Mouse (Mus musculus): ENCODE results near the gene Ncor2. TPM values are rescaled to one million over a fixed set of nuclear protein-coding genes. Genes with fewer than 3 reads are reported as not detected.

Ncor2 gene
- polyA plus RNA-seq, 1 experiment from 2014 or later: 36.5 TPM

DNA sequence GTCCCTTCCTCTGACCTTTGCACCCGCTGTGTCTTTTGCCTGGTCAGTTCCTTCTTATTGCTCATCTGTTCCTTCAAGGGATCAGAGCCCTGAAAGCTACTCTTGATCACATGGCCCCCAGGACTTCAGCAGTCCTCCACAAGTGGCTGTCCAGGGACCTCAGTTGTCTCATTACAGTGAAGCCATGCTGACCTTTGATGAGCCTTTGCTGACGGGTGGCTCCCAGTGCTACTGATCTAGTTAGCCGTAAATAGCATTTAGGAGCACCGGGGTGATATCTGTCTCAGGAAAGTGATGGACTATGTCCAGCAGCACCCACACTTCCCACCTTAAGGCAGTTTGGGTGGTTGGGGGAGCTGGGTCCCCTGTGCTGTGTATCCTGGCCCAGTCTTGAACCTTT is 105.7 kb downstream of the Ncor2 start:
- Histone ChIP-seq H3K4me3 (ENCODE audit: low read depth, low read length) (no peak overlapping the region), H3K9ac (no peak overlapping the region), H3K4me2 (no peak overlapping the region), H3K27ac (ENCODE audit: low read depth) (no peak overlapping the region), H3K4me1 (ENCODE audit: insufficient read depth) (peaks cover 21% of the 10 kb centered on the region), H3K9me3 (ENCODE audit: low read depth, low read length) (no peaks in the 10 kb centered on the region), H3K27me3 (ENCODE audit: insufficient read depth, low read length) (no peaks in the 10 kb centered on the region), H3K36me3 (ENCODE audit: insufficient read depth) (peaks cover 42% of the 10 kb centered on the region)
- 85% methylated on average over 4 of the region's 4 CpGs for WGBS
- DNase-seq (no peak), ATAC-seq (ENCODE audit: insufficient read depth) (no peak)
- no peak for TF ChIP-seq CTCF (IDR thresholded peaks at IDR 0.05; ENCODE audit: low read depth)

GRCm38 (mm10) chr5:125072425-125072824 is 106.6 kb downstream of the Ncor2 start:
- WGBS: 49% methylated on average over 7 of the region's 7 CpGs
- Histone ChIP-seq H3K4me1 (ENCODE audit: insufficient read depth) (peaks cover 21% of the 10 kb centered on the region), H3K9me3 (ENCODE audit: low read depth, low read length) (no peaks in the 10 kb centered on the region), H3K36me3 (ENCODE audit: insufficient read depth) (peaks cover 42% of the 10 kb centered on the region), H3K4me3 (ENCODE audit: low read depth, low read length) (no peak overlapping the region), H3K27me3 (ENCODE audit: insufficient read depth, low read length) (no peaks in the 10 kb centered on the region), H3K4me2 (no peak overlapping the region), H3K9ac (no peak overlapping the region), H3K27ac (ENCODE audit: low read depth) (peak overlapping the region; percentile 55; the same call in 1 of the 2 replicates)
- no peak for TF ChIP-seq CTCF (IDR thresholded peaks at IDR 0.05; ENCODE audit: low read depth)
- ATAC-seq (ENCODE audit: insufficient read depth): peak; percentile 43
- peak; percentile 68 for DNase-seq

GRCm38 (mm10) chr5:125071919-125072318 is 107.1 kb downstream of the Ncor2 start:
- Histone ChIP-seq H3K27ac (ENCODE audit: low read depth) (peak overlapping the region; percentile 55; the same call in 1 of the 2 replicates), H3K27me3 (ENCODE audit: insufficient read depth, low read length) (no peaks in the 10 kb centered on the region), H3K9me3 (ENCODE audit: low read depth, low read length) (no peaks in the 10 kb centered on the region), H3K36me3 (ENCODE audit: insufficient read depth) (peaks cover 42% of the 10 kb centered on the region), H3K4me2 (no peak overlapping the region), H3K9ac (no peak overlapping the region), H3K4me1 (ENCODE audit: insufficient read depth) (peaks cover 21% of the 10 kb centered on the region), H3K4me3 (ENCODE audit: low read depth, low read length) (no peak overlapping the region)
- 21% methylated on average over 4 of the region's 4 CpGs for WGBS
- peak; percentile 26; the same call in 1 of the 2 replicates for ATAC-seq (ENCODE audit: insufficient read depth)
- DNase-seq: peak; percentile 55
- TF ChIP-seq CTCF (IDR thresholded peaks at IDR 0.05; ENCODE audit: low read depth): no peak

DNA sequence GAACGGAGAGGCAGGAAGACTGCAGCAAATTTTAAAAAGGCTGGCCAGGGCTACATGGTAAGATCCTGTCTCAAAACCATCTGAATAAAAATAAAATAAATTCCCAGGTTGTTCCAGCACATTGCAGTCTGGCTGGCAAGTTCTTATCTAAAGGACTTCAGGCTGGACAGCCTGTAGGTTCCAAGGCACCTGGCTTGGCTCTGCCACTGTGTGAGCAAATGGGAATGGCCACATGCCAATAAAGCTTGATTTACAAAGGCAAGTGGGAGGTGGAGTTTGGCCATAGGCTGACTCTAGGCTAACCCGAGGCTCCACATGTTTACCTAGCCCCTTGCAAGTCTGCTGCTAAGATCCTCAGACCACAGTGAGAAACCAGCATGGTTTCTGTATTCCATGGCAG is 108.6 kb downstream of the Ncor2 start:
- 0 out of 2 replicates have a peak, but pooled peaks have one; percentile 17 for ATAC-seq (ENCODE audit: insufficient read depth)
- no peaks in the 10 kb centered on the region for H3K27me3 ChIP-seq (ENCODE audit: insufficient read depth, low read length)
- no peak overlapping the region for H3K4me3 ChIP-seq (ENCODE audit: low read depth, low read length)
- WGBS: 41% methylated on average over 2 of the region's 2 CpGs
- peaks cover 21% of the 10 kb centered on the region for H3K4me1 ChIP-seq (ENCODE audit: insufficient read depth)
- 0 out of 2 replicates have a peak overlapping the region, but pooled peaks have one; percentile 32 for H3K27ac ChIP-seq (ENCODE audit: low read depth)
- no peak for TF ChIP-seq CTCF (IDR thresholded peaks at IDR 0.05; ENCODE audit: low read depth)
- H3K36me3 ChIP-seq (ENCODE audit: insufficient read depth): peaks cover 46% of the 10 kb centered on the region
- no peak overlapping the region for H3K4me2 ChIP-seq
- H3K9ac ChIP-seq: no peak overlapping the region
- DNase-seq: peak; percentile 77
- no peaks in the 10 kb centered on the region for H3K9me3 ChIP-seq (ENCODE audit: low read depth, low read length)

DNA sequence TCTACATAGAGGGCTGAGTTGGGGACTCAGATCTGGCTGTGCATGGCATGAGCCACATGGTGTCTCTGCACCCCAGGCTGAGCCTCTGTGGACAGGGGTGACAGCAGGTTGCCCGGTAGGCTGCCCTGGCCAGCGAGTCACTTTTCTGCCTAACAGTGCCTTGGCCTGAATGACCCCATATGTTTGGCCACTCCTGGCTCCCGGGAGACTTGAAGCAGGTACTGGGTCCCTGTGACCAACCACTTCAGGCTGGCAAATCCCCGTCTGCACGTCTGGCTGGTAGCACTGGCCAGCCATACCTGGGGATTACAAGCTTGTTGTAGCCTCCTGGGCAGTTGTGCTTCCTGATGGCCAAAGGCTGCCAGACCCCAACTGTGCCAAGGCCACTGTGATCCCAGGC is 109.1 kb downstream of the Ncor2 start:
- H3K27me3 ChIP-seq (ENCODE audit: insufficient read depth, low read length): no peaks in the 10 kb centered on the region
- H3K36me3 ChIP-seq (ENCODE audit: insufficient read depth): peaks cover 50% of the 10 kb centered on the region
- WGBS: 55% methylated on average over 5 of the region's 5 CpGs
- no peak overlapping the region for H3K4me3 ChIP-seq (ENCODE audit: low read depth, low read length)
- no peak for TF ChIP-seq CTCF (IDR thresholded peaks at IDR 0.05; ENCODE audit: low read depth)
- peak overlapping the region; percentile 25; the same call in 1 of the 2 replicates for H3K27ac ChIP-seq (ENCODE audit: low read depth)
- no peaks in the 10 kb centered on the region for H3K9me3 ChIP-seq (ENCODE audit: low read depth, low read length)
- DNase-seq (no peak), ATAC-seq (ENCODE audit: insufficient read depth) (no peak)
- H3K4me1 ChIP-seq (ENCODE audit: insufficient read depth): peaks cover 21% of the 10 kb centered on the region
- no peak overlapping the region for H3K9ac ChIP-seq
- no peak overlapping the region for H3K4me2 ChIP-seq

- peak overlapping the region; percentile 27; the same call in 1 of the 2 replicates for H3K27ac ChIP-seq (ENCODE audit: low read depth)
- no peak for TF ChIP-seq CTCF (IDR thresholded peaks at IDR 0.05; ENCODE audit: low read depth)
- no peak overlapping the region for H3K4me2 ChIP-seq
- H3K4me1 ChIP-seq (ENCODE audit: insufficient read depth): peaks cover 21% of the 10 kb centered on the region
- no peak for DNase-seq
- no peak for ATAC-seq (ENCODE audit: insufficient read depth)
- 61% methylated on average over 5 of the region's 5 CpGs for WGBS
- no peak overlapping the region for H3K4me3 ChIP-seq (ENCODE audit: low read depth, low read length)
- H3K27me3 ChIP-seq (ENCODE audit: insufficient read depth, low read length): no peaks in the 10 kb centered on the region
- no peaks in the 10 kb centered on the region for H3K9me3 ChIP-seq (ENCODE audit: low read depth, low read length)
- H3K36me3 ChIP-seq (ENCODE audit: insufficient read depth): peaks cover 50% of the 10 kb centered on the region
- H3K9ac ChIP-seq: no peak overlapping the region
Observed at GRCm38 (mm10) chr5:125069426-125069825, 109.6 kb downstream of the Ncor2 start.

DNA sequence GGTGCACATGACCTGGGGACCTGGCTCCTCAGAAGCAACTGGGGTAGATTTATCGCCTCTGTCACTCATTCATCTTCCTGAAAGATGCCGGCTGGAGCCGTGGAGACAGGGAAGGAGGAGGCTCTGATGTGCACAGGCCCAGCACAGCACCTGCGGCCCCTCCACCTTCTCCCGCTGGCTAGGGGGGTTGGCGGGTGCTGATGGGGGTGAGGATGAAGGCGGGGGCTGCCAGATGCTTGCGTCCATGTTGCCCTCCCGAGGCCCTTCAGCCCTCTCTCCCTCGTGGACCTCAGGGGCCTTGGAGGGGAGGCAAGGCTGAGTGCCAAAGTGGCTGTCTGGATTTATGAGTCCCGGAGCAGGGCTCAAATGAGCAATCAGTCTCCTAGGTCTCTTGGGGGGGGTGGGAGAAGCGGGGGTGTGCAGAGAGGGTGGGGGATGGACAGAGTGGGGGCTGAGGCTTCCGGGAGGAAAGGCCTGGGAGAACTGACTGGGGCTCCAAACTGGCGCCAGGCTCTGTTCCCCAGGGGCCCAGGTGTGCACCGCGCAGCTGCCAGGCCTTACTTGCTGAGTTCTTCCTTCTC is 110.6 kb downstream of the Ncor2 start:
- peaks cover 21% of the 10 kb centered on the region for H3K4me1 ChIP-seq (ENCODE audit: insufficient read depth)
- TF ChIP-seq CTCF (IDR thresholded peaks at IDR 0.05; ENCODE audit: low read depth): no peak
- H3K27me3 ChIP-seq (ENCODE audit: insufficient read depth, low read length): no peaks in the 10 kb centered on the region
- H3K9ac ChIP-seq: no peak overlapping the region
- ATAC-seq (ENCODE audit: insufficient read depth): peak; percentile 23; the same call in 1 of the 2 replicates
- peak; percentile 74 for DNase-seq
- no peak overlapping the region for H3K4me3 ChIP-seq (ENCODE audit: low read depth, low read length)
- 27% methylated on average over 16 of the region's 16 CpGs for WGBS
- no peaks in the 10 kb centered on the region for H3K9me3 ChIP-seq (ENCODE audit: low read depth, low read length)
- H3K27ac ChIP-seq (ENCODE audit: low read depth): 0 out of 2 replicates have a peak overlapping the region, but pooled peaks have one; percentile 50
- H3K4me2 ChIP-seq: no peak overlapping the region
- H3K36me3 ChIP-seq (ENCODE audit: insufficient read depth): peaks cover 57% of the 10 kb centered on the region

Measured in lung, embryonic 14.5 days (tissue).